Mouse (Mus musculus) forebrain, embryonic 14.5 days (tissue): Measurements from ENCODE around the gene Itsn1. TPM values are rescaled to one million over a fixed set of nuclear protein-coding genes. Genes with fewer than 3 reads are reported as not detected.
A peak's percentile ranks its signal among the peaks of the same experiment; 100 is the strongest.

Source experiments
- ATAC-seq: fragments of 200-750 bp; cut with Nextera tagmentation; 2 replicates; pipeline ENCODE4 v1.8.0; 2017; ENCODE audit warnings: mild to moderate bottlenecking, moderate library complexity
- DNase-seq: peaks from one replicate; pipeline ENCODE4 v3.0.0-alpha.2; 2015; ENCODE audit warnings: low spot score
- H3K27ac ChIP-seq: fragments of 300-500 bp; sonication (generic); 2 replicates; pipeline ENCODE4 v1.5.1; 2014; ENCODE audit warnings: low read depth, mild to moderate bottlenecking, control low read depth, low read length, moderate library complexity
- H3K27me3 ChIP-seq: fragments of 300-500 bp; sonication (generic); replicated peaks from 2 replicates; pipeline ENCODE4 v1.6.1; 2014; ENCODE audit warnings: low read length, control low read depth, mixed read lengths; ENCODE audit not compliant: control insufficient read depth, insufficient read depth
- H3K36me3 ChIP-seq: fragments of 300-500 bp; sonication (generic); 2 replicates; pipeline ENCODE4 v1.6.1; 2014; ENCODE audit warnings: low read length, control low read depth; ENCODE audit not compliant: control insufficient read depth, insufficient read depth
- H3K4me1 ChIP-seq: fragments of 300-500 bp; sonication (generic); 2 replicates; pipeline ENCODE4 v1.6.1; 2014; ENCODE audit warnings: antibody characterized with exemption, low read length, control low read depth; ENCODE audit not compliant: control insufficient read depth, insufficient read depth
- H3K4me2 ChIP-seq: fragments of 300-500 bp; sonication (generic); 2 replicates; pipeline ENCODE4 v1.6.1; 2014; ENCODE audit warnings: mild to moderate bottlenecking, control low read depth, low read length
- H3K4me3 ChIP-seq: fragments of 300-500 bp; sonication (generic); 2 replicates; pipeline ENCODE4 v1.5.1; 2014; ENCODE audit warnings: low read depth, low read length, control low read depth
- H3K9ac ChIP-seq: fragments of 300-500 bp; sonication (generic); 2 replicates; pipeline ENCODE4 v1.6.1; 2014; ENCODE audit warnings: mild to moderate bottlenecking, low read length, control low read depth, moderate library complexity
- H3K9me3 ChIP-seq: fragments of 300-500 bp; sonication (generic); replicated peaks from 2 replicates; pipeline ENCODE4 v1.6.1; 2016; ENCODE audit warnings: low read length, control low read depth, mixed read lengths; ENCODE audit not compliant: control insufficient read depth
- WGBS: fragments of 180-500 bp; shearing (Covaris S2); extraction: QIAGEN DNeasy Blood & Tissue Kit; methylation state at CpG from one replicate; pipeline ENCODE4 v1.1.7; 2014; 5-methylcytosine and 5-hydroxymethylcytosine counted together
- polyA plus RNA-seq: library from polyadenylated mRNA; unstranded; fragments of >200 nt; fragmentation: Nextera tagmentation; extraction: Ambion mirVana; gene quantifications from 2 replicates; pipeline ENCODE4 v1.2.1, GENCODE M21; 2014

Itsn1 gene
- polyA plus RNA-seq, 1 experiment from 2014 or later, result 54.2 TPM

DNA sequence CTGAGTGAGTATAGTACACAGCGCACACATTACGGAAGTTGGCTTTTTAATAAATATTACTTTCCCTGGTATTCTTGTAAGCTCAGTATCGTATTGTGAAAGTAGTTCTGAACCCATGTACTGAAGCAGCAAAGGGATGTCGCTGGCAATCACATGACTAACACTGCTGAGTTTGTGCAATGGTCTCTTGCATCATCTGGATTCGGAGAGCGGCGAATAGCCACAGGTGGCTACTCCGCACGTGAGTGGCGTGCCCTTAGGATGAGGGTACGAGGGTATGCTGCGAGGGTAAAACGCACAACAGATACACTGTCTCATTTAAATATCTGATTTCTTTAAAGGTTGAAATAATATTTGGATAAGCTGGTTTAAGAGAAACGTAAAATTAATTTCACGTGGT lies 1.6 kb upstream of the Itsn1 start:
- peaks cover 4% of the 10 kb centered on the region; the same call in 1 of the 2 replicates for H3K36me3 ChIP-seq
- peaks cover 15% of the 10 kb centered on the region for H3K4me1 ChIP-seq
- H3K9ac ChIP-seq, result peak overlapping the region; percentile 82
- H3K27ac ChIP-seq, result no peak overlapping the region
- peak overlapping the region; percentile 63 for H3K4me2 ChIP-seq
- H3K9me3 ChIP-seq, result no peaks in the 10 kb centered on the region
- ATAC-seq, result no peak
- no peak for DNase-seq
- no peaks in the 10 kb centered on the region for H3K27me3 ChIP-seq
- peak overlapping the region; percentile 93 for H3K4me3 ChIP-seq
- WGBS, result 90% methylated on average over 15 of the region's 15 CpGs

GRCm38 (mm10) chr16:91728123-91729065 lies 687 bp upstream of the Itsn1 start, which contains the start of gene Cryzl1:
Gene Cryzl1, minus strand, starts transcription at chr16:91728975.
- Histone ChIP-seq H3K27ac (peak within 1 kb of the TSS; percentile 97), H3K9ac (peak within 1 kb of the TSS; percentile 91), H3K4me3 (peak within 1 kb of the TSS; percentile 93), H3K9me3 (no peaks in the 10 kb centered on the region), H3K27me3 (no peaks in the 10 kb centered on the region), H3K4me2 (peak within 1 kb of the TSS; percentile 63), H3K4me1 (peaks cover 15% of the 10 kb centered on the region), H3K36me3 (peaks cover 4% of the 10 kb centered on the region; the same call in 1 of the 2 replicates)
- peak; percentile 95 for ATAC-seq
- WGBS, result 2% methylated on average over 46 of the region's 46 CpGs
- DNase-seq, result peak; percentile 100

GRCm38 (mm10) chr16:91729821-91730441 lies 850 bp downstream of the Itsn1 start:
- Histone ChIP-seq H3K4me3 (peak overlapping the region; percentile 93), H3K36me3 (peaks cover under 1% of the 10 kb centered on the region; the same call in 1 of the 2 replicates), H3K4me2 (peak overlapping the region; percentile 63), H3K4me1 (peaks cover 21% of the 10 kb centered on the region), H3K27me3 (no peaks in the 10 kb centered on the region), H3K9ac (peak overlapping the region; percentile 91), H3K9me3 (no peaks in the 10 kb centered on the region), H3K27ac (peak overlapping the region; percentile 97)
- 0% methylated on average over 44 of the region's 44 CpGs for WGBS
- ATAC-seq (peak; percentile 0; the same call in 1 of the 2 replicates), DNase-seq (peak; percentile 47)

- H3K4me3 ChIP-seq, result peak overlapping the region; percentile 93
- H3K27ac ChIP-seq, result peak overlapping the region; percentile 97
- ATAC-seq (no peak), DNase-seq (no peak)
- no peaks in the 10 kb centered on the region for H3K9me3 ChIP-seq
- no peaks in the 10 kb centered on the region for H3K36me3 ChIP-seq
- under 1% methylated on average over 11 of the region's 11 CpGs for WGBS
- H3K27me3 ChIP-seq, result no peaks in the 10 kb centered on the region
- peak overlapping the region; percentile 91 for H3K9ac ChIP-seq
- H3K4me1 ChIP-seq, result peaks cover 21% of the 10 kb centered on the region
- H3K4me2 ChIP-seq, result peak overlapping the region; percentile 63
Observed at GRCm38 (mm10) chr16:91730446-91730845, 1.4 kb downstream of the Itsn1 start.

- 89% methylated on average over 2 of the region's 2 CpGs for WGBS
- Histone ChIP-seq H3K4me2 (no peak overlapping the region), H3K36me3 (no peaks in the 10 kb centered on the region), H3K9me3 (no peaks in the 10 kb centered on the region), H3K4me3 (no peak overlapping the region), H3K27me3 (no peaks in the 10 kb centered on the region), H3K4me1 (peaks cover 24% of the 10 kb centered on the region), H3K9ac (no peak overlapping the region), H3K27ac (no peak overlapping the region)
- DNase-seq, result no peak
- ATAC-seq, result no peak
Observed at GRCm38 (mm10) chr16:91732816-91733215, 3.7 kb downstream of the Itsn1 start.

- 72% methylated on average over 5 of the region's 5 CpGs for WGBS
- Histone ChIP-seq H3K36me3 (no peaks in the 10 kb centered on the region), H3K9ac (no peak overlapping the region), H3K27ac (no peak overlapping the region), H3K9me3 (no peaks in the 10 kb centered on the region), H3K4me2 (no peak overlapping the region), H3K4me1 (peaks cover 23% of the 10 kb centered on the region), H3K27me3 (no peaks in the 10 kb centered on the region), H3K4me3 (no peak overlapping the region)
- ATAC-seq, result no peak
- DNase-seq, result no peak
Observed at GRCm38 (mm10) chr16:91734771-91735170, 5.7 kb downstream of the Itsn1 start.

DNA sequence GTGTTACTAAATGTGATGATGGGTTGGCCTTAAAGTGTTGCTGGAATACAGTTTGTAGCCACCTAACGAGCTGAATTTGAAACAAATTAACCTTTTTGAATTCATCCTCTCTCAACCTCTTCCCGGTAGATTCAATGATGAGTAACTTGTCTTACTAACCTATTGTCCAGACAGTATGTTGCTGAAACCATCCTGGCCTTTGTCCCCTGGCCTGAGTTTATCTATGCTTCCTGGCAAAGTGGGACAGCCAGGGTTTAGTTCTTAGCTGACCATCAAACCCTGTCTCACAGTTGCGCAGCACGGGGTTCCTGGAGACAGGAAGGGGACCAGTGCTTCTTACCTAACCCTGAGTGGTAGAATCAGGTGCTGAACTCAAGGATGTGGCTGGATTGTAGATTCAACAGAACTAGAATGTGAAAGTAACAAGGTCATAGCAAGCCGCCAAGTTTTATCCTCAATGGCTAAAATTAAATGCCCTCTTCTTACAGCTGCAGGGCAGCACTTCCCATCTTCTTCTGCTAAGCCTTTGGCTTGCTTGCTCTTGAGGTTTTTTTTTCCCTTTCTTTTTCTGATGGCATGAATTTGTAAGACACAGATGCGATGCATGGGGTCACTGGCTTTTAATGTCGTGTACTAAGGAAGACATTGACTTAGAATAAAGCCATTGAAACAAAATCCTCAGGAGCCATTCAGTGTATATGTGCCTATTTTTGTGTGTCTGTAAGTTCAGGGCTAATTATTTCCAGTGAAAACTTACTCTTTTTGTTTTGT lies 7.2 kb downstream of the Itsn1 start:
- ATAC-seq (no peak), DNase-seq (no peak)
- H3K27me3 ChIP-seq, result no peaks in the 10 kb centered on the region
- H3K4me2 ChIP-seq, result no peak overlapping the region
- no peak overlapping the region for H3K9ac ChIP-seq
- WGBS, result 72% methylated on average over 7 of the region's 7 CpGs
- no peak overlapping the region for H3K27ac ChIP-seq
- no peak overlapping the region for H3K4me3 ChIP-seq
- no peaks in the 10 kb centered on the region for H3K36me3 ChIP-seq
- H3K4me1 ChIP-seq, result peaks cover 28% of the 10 kb centered on the region
- no peaks in the 10 kb centered on the region for H3K9me3 ChIP-seq

DNA sequence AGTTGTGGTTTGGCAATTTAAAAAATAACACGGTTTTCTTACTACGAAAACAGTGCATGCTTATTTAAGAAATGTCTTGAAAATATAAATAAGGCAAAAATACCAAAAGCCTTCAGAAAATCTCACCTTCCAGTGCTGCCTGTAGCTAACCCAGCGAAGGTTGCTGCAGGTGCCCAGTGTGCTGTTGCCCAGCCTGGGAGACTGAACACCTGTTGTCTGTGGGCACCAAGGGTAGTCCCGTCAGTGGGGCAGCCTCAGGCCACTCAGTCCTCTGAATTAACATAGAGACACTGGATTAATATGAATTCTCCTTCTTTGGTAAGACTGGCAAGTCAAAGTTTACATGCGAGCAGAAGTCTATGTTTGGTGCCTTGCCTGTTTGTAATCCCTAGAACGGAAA lies 9.4 kb downstream of the Itsn1 start:
- Histone ChIP-seq H3K9me3 (no peaks in the 10 kb centered on the region), H3K36me3 (no peaks in the 10 kb centered on the region), H3K4me3 (no peak overlapping the region), H3K4me2 (no peak overlapping the region), H3K9ac (no peak overlapping the region), H3K4me1 (peaks cover 19% of the 10 kb centered on the region; the same call in 1 of the 2 replicates), H3K27ac (no peak overlapping the region), H3K27me3 (no peaks in the 10 kb centered on the region)
- ATAC-seq, result no peak
- WGBS, result 83% methylated on average over 6 of the region's 6 CpGs
- DNase-seq, result no peak
